Mouse (Mus musculus): Measurements from ENCODE around the gene Wbp11. TPM values are rescaled to one million over a fixed set of nuclear protein-coding genes. Genes with fewer than 3 reads are reported as not detected.

Gene Wbp11
- polyA plus RNA-seq, 1 experiment from 2014 or later: 137 TPM

DNA sequence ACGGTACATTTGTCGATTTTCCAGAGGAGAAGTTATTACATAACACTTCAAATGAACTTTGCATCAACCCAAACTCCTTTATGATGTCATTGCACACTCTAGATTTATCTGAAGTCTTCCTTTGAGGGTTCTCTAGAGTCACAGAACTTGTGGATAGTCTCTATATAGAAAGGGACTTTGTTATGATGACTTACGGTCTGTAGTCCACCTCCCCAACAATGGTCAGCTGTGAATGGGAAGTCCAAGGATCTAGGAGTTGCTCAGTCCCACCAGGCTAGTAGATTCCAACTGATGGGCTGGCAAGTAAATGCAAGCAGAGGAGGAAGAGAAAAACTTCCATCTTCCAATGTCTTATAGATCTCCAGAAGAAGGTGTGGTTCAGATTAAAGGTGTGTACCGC, 648 bp upstream of the Wbp11 start:
- Histone ChIP-seq H3K27ac (peak overlapping the region; percentile 81), H3K4me1 (peaks cover 9% of the 10 kb centered on the region), H3K36me3 (replicated peaks) (peaks cover 16% of the 10 kb centered on the region), H3K27me3 (peaks cover 12% of the 10 kb centered on the region; the same call in 1 of the 2 replicates), H3K9ac (peak overlapping the region; percentile 59), H3K4me3 (replicated peaks) (peak overlapping the region; percentile 99), H3K4me2 (peak overlapping the region; percentile 59), H3K9me3 (no peaks in the 10 kb centered on the region)
- ATAC-seq (ENCODE audit: low FRiP score): peak; percentile 1; the same call in 1 of the 2 replicates
- WGBS: 38% methylated on average over 4 of the region's 4 CpGs

DNA sequence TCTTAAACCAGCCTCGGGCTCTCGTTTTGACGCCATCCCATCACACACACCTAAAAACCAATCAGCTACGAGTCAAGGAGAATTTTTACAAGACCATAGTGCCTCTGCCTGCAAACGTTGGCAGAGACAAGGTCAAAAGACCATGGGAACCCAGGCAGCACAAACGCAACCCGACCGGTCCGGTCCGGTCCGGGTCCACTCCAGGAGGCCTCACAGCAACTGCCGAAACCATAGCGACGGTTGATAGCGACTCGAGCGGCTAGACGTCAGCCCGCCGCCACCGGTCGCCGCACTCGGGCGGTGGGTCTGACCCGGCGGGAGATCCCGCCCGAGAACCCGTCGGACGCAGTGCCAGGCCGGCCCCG, 535 bp downstream of the Wbp11 start, which contains the start of gene BC049715:
Gene BC049715 (plus strand): TSS at position 111 of the 365 bp plus-strand sequence.
- Histone ChIP-seq H3K9ac (peak within 1 kb of the TSS; percentile 96), H3K4me1 (peaks cover 9% of the 10 kb centered on the region), H3K9me3 (no peaks in the 10 kb centered on the region), H3K27me3 (peaks cover 12% of the 10 kb centered on the region; the same call in 1 of the 2 replicates), H3K27ac (peak within 1 kb of the TSS; percentile 81), H3K4me3 (replicated peaks) (peak within 1 kb of the TSS; percentile 99), H3K4me2 (peak within 1 kb of the TSS; percentile 75), H3K36me3 (replicated peaks) (peaks cover 23% of the 10 kb centered on the region)
- WGBS: under 1% methylated on average over 34 of the region's 34 CpGs
- no peak; the same call in 1 of the 2 replicates for ATAC-seq (ENCODE audit: low FRiP score)

DNA sequence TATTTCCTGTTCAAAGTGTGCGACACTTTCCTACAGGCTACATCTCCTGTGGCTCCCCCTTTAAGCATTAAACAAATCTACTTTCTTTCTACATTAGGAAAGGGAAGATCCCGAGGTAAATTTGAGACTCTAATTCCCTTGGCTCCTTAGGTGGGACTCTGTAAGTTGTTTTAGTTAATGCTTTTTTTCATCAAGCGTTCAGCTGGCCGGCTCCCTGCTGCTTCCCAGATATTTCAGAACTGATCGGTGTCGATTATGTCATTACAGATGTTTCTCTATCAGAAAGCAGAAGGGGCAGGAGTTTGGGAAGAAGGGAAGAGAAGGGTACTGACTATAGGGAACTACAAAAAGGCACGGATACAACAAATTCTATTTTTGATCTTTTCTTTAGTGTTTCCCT, 917 bp downstream of the Wbp11 start:
- Histone ChIP-seq H3K27ac (no peak overlapping the region), H3K9me3 (no peaks in the 10 kb centered on the region), H3K4me2 (peak overlapping the region; percentile 75), H3K4me3 (replicated peaks) (peak overlapping the region; percentile 99), H3K4me1 (peaks cover 9% of the 10 kb centered on the region), H3K27me3 (peaks cover 12% of the 10 kb centered on the region; the same call in 1 of the 2 replicates), H3K36me3 (replicated peaks) (peaks cover 27% of the 10 kb centered on the region), H3K9ac (peak overlapping the region; percentile 96)
- WGBS: 18% methylated on average over 7 of the region's 7 CpGs
- ATAC-seq (ENCODE audit: low FRiP score): no peak

DNA sequence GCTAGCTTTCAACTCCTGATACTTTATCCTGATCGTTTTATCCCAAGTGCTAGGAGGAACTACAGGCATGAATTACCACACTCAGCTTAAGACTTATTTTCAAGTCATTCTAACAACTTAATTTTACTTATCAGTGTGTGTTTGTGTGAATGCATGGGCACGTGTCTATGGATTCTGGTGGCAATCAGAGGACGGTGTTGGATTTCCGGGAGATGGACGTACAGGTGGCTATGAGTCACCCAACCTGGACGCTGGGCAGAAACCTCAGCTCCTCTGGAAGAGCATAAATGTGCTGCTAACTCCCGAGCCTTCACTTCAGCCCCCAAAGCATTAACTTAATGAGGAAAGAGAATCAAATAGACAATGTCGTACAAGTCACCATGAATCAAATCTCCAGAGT, 3.0 kb downstream of the Wbp11 start:
- H3K9me3 ChIP-seq: no peaks in the 10 kb centered on the region
- H3K27me3 ChIP-seq: no peaks in the 10 kb centered on the region
- H3K4me2 ChIP-seq: no peak overlapping the region
- H3K4me1 ChIP-seq: peaks cover 9% of the 10 kb centered on the region
- no peak overlapping the region for H3K9ac ChIP-seq
- no peak for ATAC-seq (ENCODE audit: low FRiP score)
- H3K4me3 ChIP-seq (replicated peaks): no peak overlapping the region
- peaks cover 48% of the 10 kb centered on the region for H3K36me3 ChIP-seq (replicated peaks)
- WGBS: 95% methylated on average over 8 of the region's 8 CpGs
- no peak overlapping the region for H3K27ac ChIP-seq

DNA sequence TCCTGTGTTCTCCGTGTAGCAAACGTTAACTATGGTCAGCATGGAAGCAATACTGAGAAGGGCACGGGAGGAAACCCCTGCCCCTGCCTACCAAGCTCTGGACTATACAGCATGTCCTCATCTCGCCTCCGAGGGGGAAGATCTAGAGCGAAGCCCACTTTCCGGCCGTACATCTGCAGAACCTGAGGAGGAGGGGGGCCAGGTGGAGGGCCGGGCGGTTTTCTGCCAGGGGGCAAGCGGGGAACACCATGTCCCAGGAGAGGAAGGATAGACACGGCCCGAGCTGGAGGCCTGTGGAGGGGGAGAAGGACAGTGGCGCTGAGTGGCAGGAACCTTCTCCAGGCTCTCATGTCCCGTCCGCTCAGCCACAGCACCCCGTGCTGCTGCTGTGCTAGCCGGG, 6.9 kb downstream of the Wbp11 start:
- no peak for ATAC-seq (ENCODE audit: low FRiP score)
- Histone ChIP-seq H3K27me3 (no peaks in the 10 kb centered on the region), H3K9me3 (no peaks in the 10 kb centered on the region), H3K4me2 (no peak overlapping the region), H3K4me3 (replicated peaks) (no peak overlapping the region), H3K9ac (no peak overlapping the region), H3K36me3 (replicated peaks) (peaks cover 86% of the 10 kb centered on the region), H3K27ac (no peak overlapping the region), H3K4me1 (no peaks in the 10 kb centered on the region)
- WGBS: 92% methylated on average over 18 of the region's 18 CpGs

DNA sequence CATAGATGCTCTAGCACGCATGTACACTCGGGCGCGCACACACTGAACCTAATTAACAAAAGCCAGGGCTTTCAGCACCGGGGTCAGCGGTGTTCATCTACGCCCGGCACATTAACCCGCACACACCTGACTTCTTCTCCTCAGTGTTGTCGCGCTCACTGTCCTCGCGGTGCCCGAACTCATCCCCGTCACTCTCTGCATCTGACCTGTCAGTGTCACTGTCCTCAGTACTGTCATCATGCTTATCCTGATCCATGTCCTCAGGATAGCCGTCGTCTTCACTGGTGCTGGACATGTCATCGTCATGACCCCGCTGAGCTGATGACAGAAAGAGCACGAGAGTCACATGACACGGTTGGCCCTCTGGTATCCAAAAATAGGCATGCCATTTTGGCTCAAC, 7.7 kb downstream of the Wbp11 start:
- 96% methylated on average over 21 of the region's 21 CpGs for WGBS

DNA sequence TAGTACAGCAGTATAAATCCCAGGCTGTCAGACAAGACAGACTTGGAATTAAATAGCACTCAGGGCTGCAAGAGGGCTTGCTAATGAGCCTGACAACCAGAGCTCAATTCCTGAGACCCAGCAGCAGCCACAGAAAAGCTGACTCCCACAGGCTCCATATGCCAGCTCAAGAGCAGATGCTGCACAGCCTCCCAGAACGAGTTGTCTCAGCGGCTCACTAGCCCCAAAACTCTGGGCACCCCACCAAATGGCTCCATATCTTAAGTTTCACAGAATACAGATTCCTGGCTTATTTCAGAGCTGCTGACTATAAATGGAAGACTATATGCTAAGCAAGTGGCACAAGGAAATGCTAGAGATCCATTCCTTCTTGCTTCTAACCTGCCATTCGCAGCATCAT, 10.5 kb downstream of the Wbp11 start:
- no peak for ATAC-seq (ENCODE audit: low FRiP score)
- Histone ChIP-seq H3K4me2 (no peak overlapping the region), H3K9ac (no peak overlapping the region), H3K4me3 (replicated peaks) (no peak overlapping the region), H3K4me1 (no peaks in the 10 kb centered on the region), H3K27ac (no peak overlapping the region), H3K36me3 (replicated peaks) (peaks cover 95% of the 10 kb centered on the region), H3K27me3 (no peaks in the 10 kb centered on the region), H3K9me3 (no peaks in the 10 kb centered on the region)
- 94% methylated on average over 3 of the region's 3 CpGs for WGBS

More for the DNA sequence above, 7.7 kb downstream of the Wbp11 start:
- no peak overlapping the region for H3K9ac ChIP-seq
- no peak overlapping the region for H3K27ac ChIP-seq
- H3K4me3 ChIP-seq (replicated peaks): no peak overlapping the region
- no peaks in the 10 kb centered on the region for H3K27me3 ChIP-seq
- peaks cover 91% of the 10 kb centered on the region for H3K36me3 ChIP-seq (replicated peaks)
- no peaks in the 10 kb centered on the region for H3K9me3 ChIP-seq
- no peak overlapping the region for H3K4me2 ChIP-seq
- no peak for ATAC-seq (ENCODE audit: low FRiP score)
- H3K4me1 ChIP-seq: no peaks in the 10 kb centered on the region

DNA sequence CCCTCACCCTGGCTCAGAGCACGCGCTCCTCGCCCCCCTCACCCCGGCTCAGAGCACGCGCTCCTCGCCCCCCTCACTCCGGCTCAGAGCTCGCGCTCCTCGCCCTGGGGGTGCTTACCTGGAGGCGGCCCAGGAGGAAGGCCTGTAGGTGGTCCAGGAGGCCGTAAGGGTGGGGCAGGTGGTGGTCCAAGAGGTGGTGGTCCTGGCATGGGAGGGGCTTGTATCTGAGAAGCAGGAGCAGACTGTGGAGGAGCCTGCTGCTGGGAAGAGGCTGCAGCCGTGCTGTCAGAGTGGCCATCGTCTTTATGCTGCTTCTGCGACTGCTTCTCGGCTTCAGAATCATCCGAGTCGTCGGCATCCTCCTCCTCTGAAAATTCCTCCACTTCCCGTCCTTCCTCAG, 11.2 kb downstream of the Wbp11 start:
- Histone ChIP-seq H3K27me3 (no peaks in the 10 kb centered on the region), H3K9me3 (no peaks in the 10 kb centered on the region), H3K9ac (no peak overlapping the region), H3K36me3 (replicated peaks) (peaks cover 95% of the 10 kb centered on the region), H3K4me3 (replicated peaks) (no peak overlapping the region), H3K27ac (no peak overlapping the region), H3K4me1 (no peaks in the 10 kb centered on the region), H3K4me2 (no peak overlapping the region)
- WGBS: 95% methylated on average over 21 of the region's 21 CpGs
- ATAC-seq (ENCODE audit: low FRiP score): no peak

DNA sequence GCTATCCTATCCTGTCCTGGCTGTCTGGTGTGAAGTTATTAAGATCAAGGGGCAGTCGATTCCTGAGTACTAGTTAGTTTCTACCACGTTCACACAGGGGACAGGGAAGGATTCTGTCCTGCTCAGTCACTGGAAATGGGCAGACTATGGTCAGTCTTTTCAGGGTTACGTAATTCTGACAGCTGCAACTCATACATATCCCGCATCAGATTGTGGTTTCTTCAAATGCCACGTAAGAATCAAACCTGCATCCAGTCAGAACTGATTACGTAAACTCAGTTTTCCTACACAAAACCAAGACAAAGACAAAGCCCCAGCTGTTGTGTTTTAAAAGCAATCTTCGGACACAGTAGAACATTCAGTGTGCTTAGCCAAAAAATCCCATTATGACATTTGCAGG, 12.7 kb downstream of the Wbp11 start:
- Histone ChIP-seq H3K4me1 (no peaks in the 10 kb centered on the region), H3K4me2 (no peak overlapping the region), H3K27ac (no peak overlapping the region), H3K9ac (no peak overlapping the region), H3K9me3 (no peaks in the 10 kb centered on the region), H3K4me3 (replicated peaks) (no peak overlapping the region), H3K27me3 (no peaks in the 10 kb centered on the region), H3K36me3 (replicated peaks) (peaks cover 82% of the 10 kb centered on the region)
- 96% methylated on average over 7 of the region's 7 CpGs for WGBS
- ATAC-seq (ENCODE audit: low FRiP score): no peak

DNA sequence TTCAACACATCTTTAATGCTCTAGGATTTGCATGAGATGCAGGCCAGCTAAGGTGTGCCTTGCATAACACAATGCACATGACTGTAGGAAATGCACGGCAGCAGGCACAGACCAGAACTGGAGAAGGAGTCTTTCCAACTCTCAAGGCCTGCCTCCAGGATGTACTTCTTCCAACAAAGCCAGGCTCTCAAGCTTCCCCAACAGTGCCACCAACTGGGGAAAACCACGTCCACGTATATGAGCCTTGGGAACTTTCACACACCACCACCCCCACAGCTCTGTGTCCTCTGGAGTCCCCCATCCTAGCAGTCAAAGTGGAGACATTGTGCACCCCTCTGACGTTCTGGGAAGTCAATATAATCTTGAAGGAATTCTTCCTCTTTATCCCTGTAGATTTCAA, 14.9 kb downstream of the Wbp11 start:
- no peak for ATAC-seq (ENCODE audit: low FRiP score)
- no peaks in the 10 kb centered on the region for H3K9me3 ChIP-seq
- peaks cover 60% of the 10 kb centered on the region for H3K36me3 ChIP-seq (replicated peaks)

DNA sequence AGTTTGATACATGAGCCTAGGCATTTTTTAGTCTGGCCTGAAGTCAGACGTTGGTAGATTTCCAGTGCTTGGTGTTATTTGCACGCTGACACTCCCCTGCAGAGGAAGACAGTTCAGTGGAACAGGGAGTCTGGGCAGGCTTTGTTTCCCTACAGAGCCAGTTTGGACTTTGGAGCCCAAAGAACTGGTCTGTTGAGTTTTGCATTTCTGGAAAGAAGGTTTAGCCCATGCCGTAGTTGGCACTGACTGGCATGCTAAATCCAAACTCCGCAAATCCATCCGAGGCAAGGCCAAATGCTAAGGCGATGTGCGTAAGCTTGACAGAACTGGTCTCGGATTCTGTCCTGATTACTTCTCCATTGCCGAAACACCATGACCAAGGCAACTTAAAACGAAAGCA, 16.8 kb downstream of the Wbp11 start:
- Histone ChIP-seq H3K9ac (no peak overlapping the region), H3K4me1 (peaks cover 21% of the 10 kb centered on the region), H3K9me3 (no peaks in the 10 kb centered on the region), H3K27me3 (no peaks in the 10 kb centered on the region), H3K27ac (no peak overlapping the region), H3K36me3 (replicated peaks) (peaks cover 42% of the 10 kb centered on the region), H3K4me3 (replicated peaks) (no peak overlapping the region), H3K4me2 (no peak overlapping the region)
- 88% methylated on average over 10 of the region's 10 CpGs for WGBS
- no peak for ATAC-seq (ENCODE audit: low FRiP score)

More for the DNA sequence above, 14.9 kb downstream of the Wbp11 start:
- Histone ChIP-seq H3K4me3 (replicated peaks) (no peak overlapping the region), H3K27me3 (no peaks in the 10 kb centered on the region), H3K9ac (no peak overlapping the region), H3K4me1 (peaks cover 16% of the 10 kb centered on the region), H3K27ac (no peak overlapping the region), H3K4me2 (no peak overlapping the region)
- WGBS: 45% methylated on average over 4 of the region's 4 CpGs

DNA sequence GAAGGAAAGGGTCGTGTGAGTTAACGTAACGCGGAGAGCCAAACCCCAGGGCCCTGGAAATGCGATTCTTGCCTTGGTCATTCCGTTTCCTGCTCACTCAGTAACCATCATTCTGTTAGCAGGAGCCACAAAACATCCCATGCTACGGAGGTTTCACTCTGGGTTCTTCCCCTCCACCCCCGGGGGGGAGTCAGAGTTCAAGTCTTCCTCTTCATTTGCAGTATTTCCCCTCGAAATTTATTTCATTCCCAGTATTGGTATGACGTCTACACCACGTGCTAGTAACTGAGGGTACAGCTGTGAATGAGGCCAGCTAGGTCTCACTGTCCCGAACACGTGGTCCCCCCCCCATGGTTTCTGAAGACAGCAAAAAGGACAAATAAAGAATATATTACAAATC, 18.4 kb downstream of the Wbp11 start:
- Histone ChIP-seq H3K9ac (no peak overlapping the region), H3K4me1 (peaks cover 26% of the 10 kb centered on the region), H3K27me3 (no peaks in the 10 kb centered on the region), H3K27ac (no peak overlapping the region), H3K4me3 (replicated peaks) (no peak overlapping the region), H3K4me2 (peak overlapping the region; percentile 94), H3K36me3 (replicated peaks) (peaks cover 28% of the 10 kb centered on the region), H3K9me3 (no peaks in the 10 kb centered on the region)
- no peak for ATAC-seq (ENCODE audit: low FRiP score)
- 83% methylated on average over 13 of the region's 13 CpGs for WGBS

DNA sequence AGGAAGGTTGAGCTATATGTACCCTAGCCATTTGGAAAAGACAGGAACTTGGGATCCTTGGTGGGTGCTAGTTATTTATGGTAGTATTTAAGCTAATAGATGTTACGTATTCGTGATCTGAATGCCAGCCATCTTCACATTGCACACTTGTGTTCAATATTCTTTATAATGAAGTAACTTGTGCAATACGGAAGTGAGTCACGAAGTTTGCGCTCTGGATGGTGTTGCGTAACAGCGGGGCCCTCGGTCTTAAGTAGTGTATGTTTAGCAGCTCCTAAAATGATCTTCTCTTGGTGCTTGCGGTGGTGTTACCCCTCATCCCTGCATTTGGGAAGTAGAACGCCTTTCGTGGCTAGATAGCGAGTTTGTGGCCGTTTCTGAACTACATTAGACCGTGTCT, 19.0 kb downstream of the Wbp11 start:
- H3K27me3 ChIP-seq: no peaks in the 10 kb centered on the region
- H3K9me3 ChIP-seq: no peaks in the 10 kb centered on the region
- peak overlapping the region; percentile 77 for H3K9ac ChIP-seq
- peaks cover 23% of the 10 kb centered on the region for H3K36me3 ChIP-seq (replicated peaks)
- 46% methylated on average over 14 of the region's 14 CpGs for WGBS
- ATAC-seq (ENCODE audit: low FRiP score): no peak
- peaks cover 26% of the 10 kb centered on the region for H3K4me1 ChIP-seq
- H3K27ac ChIP-seq: no peak overlapping the region
- H3K4me3 ChIP-seq (replicated peaks): peak overlapping the region; percentile 88
- H3K4me2 ChIP-seq: peak overlapping the region; percentile 94
